Mouse (Mus musculus) stomach, embryonic 14.5 days (tissue): ENCODE results near the gene Arid5b. TPM values are rescaled to one million over a fixed set of nuclear protein-coding genes. Genes with fewer than 3 reads are reported as not detected.
A peak's percentile ranks its signal among the peaks of the same experiment; 100 is the strongest.

Experiments
- ATAC-seq: fragments of 200-750 bp; cut with Nextera tagmentation; 2 replicates; pipeline ENCODE4 v1.8.0; 2017; ENCODE audit warnings: low read depth, moderate TSS enrichment; ENCODE audit not compliant: insufficient number of reproducible peaks, insufficient read depth, low FRiP score
- H3K27ac ChIP-seq: fragments of 300-500 bp; sonication (generic); 2 replicates; pipeline ENCODE4 v1.5.1; 2014; ENCODE audit warnings: mild to moderate bottlenecking, low read length, moderate library complexity, mixed read lengths
- H3K27me3 ChIP-seq: fragments of 300-500 bp; sonication (generic); 2 replicates; pipeline ENCODE4 v1.6.1; 2014; ENCODE audit warnings: low read length, control low read depth, mixed read lengths; ENCODE audit not compliant: control insufficient read depth, insufficient read depth
- H3K36me3 ChIP-seq: fragments of 300-500 bp; sonication (generic); 2 replicates; pipeline ENCODE4 v1.6.1; 2014; ENCODE audit warnings: mild to moderate bottlenecking, control low read depth, low read length, moderate library complexity, mixed read lengths; ENCODE audit not compliant: control insufficient read depth, insufficient read depth
- H3K4me1 ChIP-seq: fragments of 300-500 bp; sonication (generic); 2 replicates; pipeline ENCODE4 v1.6.1; 2014; ENCODE audit warnings: low read length, control low read depth, mixed read lengths; ENCODE audit not compliant: control insufficient read depth, insufficient read depth
- H3K4me2 ChIP-seq: fragments of 300-500 bp; sonication (generic); replicated peaks from 2 replicates; pipeline ENCODE4 v1.6.1; 2014; ENCODE audit warnings: low read depth, low read length, control low read depth
- H3K4me3 ChIP-seq: fragments of 300-500 bp; sonication (generic); 2 replicates; pipeline ENCODE4 v1.5.1; 2014; ENCODE audit warnings: low read depth, low read length, control low read depth
- H3K9ac ChIP-seq: fragments of 300-500 bp; sonication (generic); replicated peaks from 2 replicates; pipeline ENCODE4 v1.6.1; 2014; ENCODE audit warnings: low read depth, mild to moderate bottlenecking, control low read depth, low read length, moderate library complexity, mixed read lengths
- H3K9me3 ChIP-seq: fragments of 300-500 bp; sonication (generic); 2 replicates; pipeline ENCODE4 v1.6.1; 2016; ENCODE audit warnings: low read depth, low read length, control low read depth; ENCODE audit not compliant: control insufficient read depth
- WGBS: fragments of 180-500 bp; shearing (Covaris S2); extraction: QIAGEN DNeasy Blood & Tissue Kit; methylation state at CpG from one replicate; pipeline ENCODE4 v1.1.7; 2014; 5-methylcytosine and 5-hydroxymethylcytosine counted together
- polyA plus RNA-seq: library from polyadenylated mRNA; unstranded; fragments of >200 nt; fragmentation: Nextera tagmentation; extraction: Ambion mirVana; gene quantifications from 2 replicates; pipeline ENCODE4 v1.2.1, GENCODE M21; 2014

Arid5b gene
- polyA plus RNA-seq, 1 experiment from 2014 or later = 40.8 TPM

- Histone ChIP-seq H3K27ac (no peak overlapping the region), H3K9ac (no peak overlapping the region), H3K4me2 (no peak overlapping the region), H3K4me3 (no peak overlapping the region), H3K4me1 (no peaks in the 10 kb centered on the region), H3K36me3 (no peaks in the 10 kb centered on the region), H3K9me3 (no peaks in the 10 kb centered on the region), H3K27me3 (no peaks in the 10 kb centered on the region)
- no peak for ATAC-seq
- WGBS = 82% methylated on average over 12 of the region's 12 CpGs
Measured at GRCm38 (mm10) chr10:68074291-68074690, 204.2 kb downstream of the Arid5b start.

DNA sequence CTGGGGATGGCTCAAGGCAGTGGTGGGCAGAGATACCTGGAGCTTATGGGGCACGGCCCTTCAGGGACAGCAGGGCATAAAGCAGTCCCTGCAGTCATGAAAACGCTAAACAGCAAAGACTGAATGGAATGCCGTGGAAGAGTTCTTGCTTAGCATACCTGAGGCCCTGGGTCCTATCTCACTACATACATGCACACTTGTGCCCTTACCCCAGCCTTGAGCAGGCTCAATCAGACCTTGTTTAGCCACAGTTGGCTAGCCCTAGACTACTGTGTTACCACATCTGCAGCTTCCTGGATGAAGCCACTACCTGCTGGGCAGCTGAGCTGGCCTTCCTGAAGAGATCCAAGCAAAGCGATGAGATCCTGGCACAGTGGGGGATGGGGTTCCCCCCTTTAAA is 205.9 kb downstream of the Arid5b start:
- Histone ChIP-seq H3K27ac (no peak overlapping the region), H3K9ac (no peak overlapping the region), H3K4me1 (no peaks in the 10 kb centered on the region), H3K36me3 (no peaks in the 10 kb centered on the region), H3K4me3 (no peak overlapping the region), H3K27me3 (no peaks in the 10 kb centered on the region), H3K9me3 (no peaks in the 10 kb centered on the region), H3K4me2 (no peak overlapping the region)
- no peak for ATAC-seq
- WGBS = 91% methylated on average over 4 of the region's 4 CpGs

GRCm38 (mm10) chr10:68071041-68071440 is 207.5 kb downstream of the Arid5b start:
- H3K27ac ChIP-seq = no peak overlapping the region
- WGBS = 77% methylated on average over 7 of the region's 7 CpGs
- H3K9me3 ChIP-seq = no peaks in the 10 kb centered on the region
- no peaks in the 10 kb centered on the region for H3K4me1 ChIP-seq
- no peak overlapping the region for H3K4me2 ChIP-seq
- no peaks in the 10 kb centered on the region for H3K36me3 ChIP-seq
- no peaks in the 10 kb centered on the region for H3K27me3 ChIP-seq
- no peak for ATAC-seq
- H3K9ac ChIP-seq = no peak overlapping the region
- no peak overlapping the region for H3K4me3 ChIP-seq

DNA sequence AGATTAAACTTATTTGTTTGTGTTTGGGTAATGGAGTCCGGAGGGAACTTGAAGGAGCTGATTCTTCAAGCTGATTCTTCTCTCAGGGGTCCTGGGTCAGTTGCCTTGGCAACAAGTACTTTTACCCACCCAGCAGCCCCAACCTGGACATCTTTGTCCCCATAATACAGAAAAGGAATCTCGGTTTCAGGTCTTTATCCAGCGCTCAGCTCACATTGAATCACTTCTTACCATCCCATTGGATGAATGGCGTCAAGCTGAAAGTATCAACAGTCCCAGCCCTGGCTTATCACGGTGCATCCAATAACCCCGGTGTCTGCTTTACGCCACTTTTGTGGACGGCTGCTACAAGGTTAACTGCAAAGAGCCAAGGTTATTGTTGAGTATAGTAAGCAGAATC is 210.1 kb downstream of the Arid5b start:
- Histone ChIP-seq H3K4me2 (no peak overlapping the region), H3K9ac (no peak overlapping the region), H3K27me3 (no peaks in the 10 kb centered on the region), H3K4me1 (0 out of 2 replicates have a peak, but pooled peaks cover 2% of the 10 kb centered on the region), H3K9me3 (no peaks in the 10 kb centered on the region), H3K36me3 (no peaks in the 10 kb centered on the region), H3K4me3 (no peak overlapping the region), H3K27ac (no peak overlapping the region)
- 74% methylated on average over 8 of the region's 8 CpGs for WGBS
- ATAC-seq = no peak

DNA sequence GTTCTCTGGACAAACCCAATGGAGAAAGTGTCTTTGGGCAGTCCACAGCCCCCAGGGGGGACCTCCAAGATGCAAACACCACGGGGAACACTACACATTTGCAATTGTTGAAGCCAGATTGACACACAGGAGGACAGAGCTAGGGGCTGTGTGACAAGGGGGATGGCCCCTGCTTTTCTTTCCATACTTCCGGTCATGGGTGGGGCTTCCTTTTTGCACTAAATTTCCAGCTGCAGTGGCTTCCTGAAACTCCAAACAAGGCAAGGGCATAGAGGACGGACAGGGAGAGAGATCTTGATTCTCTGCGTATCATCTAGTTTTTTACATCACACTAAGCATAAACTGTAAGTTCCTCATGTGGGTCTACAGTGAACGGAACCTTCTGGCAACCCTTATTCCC is 210.6 kb downstream of the Arid5b start:
- no peaks in the 10 kb centered on the region for H3K36me3 ChIP-seq
- H3K4me2 ChIP-seq = no peak overlapping the region
- 74% methylated on average over 5 of the region's 5 CpGs for WGBS
- H3K27ac ChIP-seq = no peak overlapping the region
- no peak overlapping the region for H3K4me3 ChIP-seq
- ATAC-seq = no peak
- H3K4me1 ChIP-seq = 0 out of 2 replicates have a peak, but pooled peaks cover 2% of the 10 kb centered on the region
- H3K9ac ChIP-seq = no peak overlapping the region
- no peaks in the 10 kb centered on the region for H3K27me3 ChIP-seq
- no peaks in the 10 kb centered on the region for H3K9me3 ChIP-seq

GRCm38 (mm10) chr10:68066173-68066572 is 212.4 kb downstream of the Arid5b start:
- Histone ChIP-seq H3K4me1 (0 out of 2 replicates have a peak, but pooled peaks cover 5% of the 10 kb centered on the region), H3K4me3 (no peak overlapping the region), H3K9ac (no peak overlapping the region), H3K4me2 (no peak overlapping the region), H3K27me3 (no peaks in the 10 kb centered on the region), H3K36me3 (no peaks in the 10 kb centered on the region), H3K27ac (no peak overlapping the region), H3K9me3 (no peaks in the 10 kb centered on the region)
- no peak for ATAC-seq
- 89% methylated on average over 5 of the region's 5 CpGs for WGBS

DNA sequence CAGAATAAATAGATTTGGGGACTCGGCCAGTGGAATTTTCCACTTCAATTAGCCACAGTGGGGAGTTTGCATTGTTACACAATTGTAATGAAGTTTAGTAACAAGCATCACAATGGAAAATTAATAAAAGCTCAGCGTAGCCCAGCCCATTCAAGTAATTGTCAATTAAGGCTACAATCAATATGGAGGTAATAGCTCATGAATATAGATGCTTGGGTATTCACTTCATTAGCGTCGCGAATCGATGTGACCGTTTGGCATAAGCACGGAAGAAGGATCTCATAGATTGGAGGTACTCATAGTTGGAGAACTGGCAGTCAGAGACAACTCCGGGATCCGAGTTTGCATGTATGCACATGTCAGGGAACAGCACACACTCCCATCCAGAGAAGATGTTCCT is 214.0 kb downstream of the Arid5b start:
- 0 out of 2 replicates have a peak, but pooled peaks cover 8% of the 10 kb centered on the region for H3K4me1 ChIP-seq
- H3K4me2 ChIP-seq = no peak overlapping the region
- H3K36me3 ChIP-seq = no peaks in the 10 kb centered on the region
- H3K9ac ChIP-seq = no peak overlapping the region
- no peaks in the 10 kb centered on the region for H3K27me3 ChIP-seq
- no peak for ATAC-seq
- WGBS = 95% methylated on average over 10 of the region's 10 CpGs
- no peak overlapping the region for H3K4me3 ChIP-seq
- no peak overlapping the region for H3K27ac ChIP-seq
- H3K9me3 ChIP-seq = no peaks in the 10 kb centered on the region

GRCm38 (mm10) chr10:68063806-68064545 is 214.6 kb downstream of the Arid5b start:
- no peak overlapping the region for H3K9ac ChIP-seq
- H3K4me2 ChIP-seq = no peak overlapping the region
- H3K4me3 ChIP-seq = no peak overlapping the region
- ATAC-seq = no peak
- H3K27ac ChIP-seq = no peak overlapping the region
- 62% methylated on average over 8 of the region's 8 CpGs for WGBS
- H3K4me1 ChIP-seq = 0 out of 2 replicates have a peak, but pooled peaks cover 8% of the 10 kb centered on the region
- H3K9me3 ChIP-seq = no peaks in the 10 kb centered on the region
- no peaks in the 10 kb centered on the region for H3K36me3 ChIP-seq
- H3K27me3 ChIP-seq = no peaks in the 10 kb centered on the region

- Histone ChIP-seq H3K27ac (peak overlapping the region; percentile 78), H3K9me3 (no peaks in the 10 kb centered on the region; the same call in 1 of the 2 replicates), H3K27me3 (no peaks in the 10 kb centered on the region), H3K4me2 (peak overlapping the region; percentile 24; the same call in 1 of the 2 replicates), H3K4me3 (no peak overlapping the region), H3K36me3 (no peaks in the 10 kb centered on the region), H3K9ac (no peak overlapping the region), H3K4me1 (0 out of 2 replicates have a peak, but pooled peaks cover 8% of the 10 kb centered on the region)
- ATAC-seq = 0 out of 2 replicates have a peak, but pooled peaks have one; percentile 4
- 32% methylated on average over 8 of the region's 8 CpGs for WGBS
Measured at GRCm38 (mm10) chr10:68061249-68061615, 217.3 kb downstream of the Arid5b start.
